Mouse (Mus musculus): ENCODE measurements around the gene Olfr16.

Olfr16 gene

GRCm38 (mm10) chr1:172950160-172950559, at the start of gene Olfr16:
Olfr16 (plus strand) TSS chr1:172950409.
- no peak for DNase-seq (ENCODE audit: low spot score in 2 of 2)

- no peak for DNase-seq (ENCODE audit: low spot score in 2 of 2)
Observed at GRCm38 (mm10) chr1:172903313-172903712, 46.9 kb upstream of the Olfr16 start.

GRCm38 (mm10) chr1:172917115-172917514, 33.1 kb upstream of the Olfr16 start:
- DNase-seq (ENCODE audit: low spot score in 2 of 2), result no peak

- no peak for DNase-seq (ENCODE audit: low spot score in 2 of 2)
Observed at GRCm38 (mm10) chr1:172918450-172918849, 31.8 kb upstream of the Olfr16 start.

GRCm38 (mm10) chr1:172932197-172932596, 18.0 kb upstream of the Olfr16 start:
- no peak for DNase-seq (ENCODE audit: low spot score in 2 of 2)

- no peak for DNase-seq (ENCODE audit: low spot score in 2 of 2)
Observed at GRCm38 (mm10) chr1:172951171-172951720, 1.0 kb downstream of the Olfr16 start.

- DNase-seq (ENCODE audit: low spot score in 2 of 2), result no peak
Observed at GRCm38 (mm10) chr1:172955376-172955775, 5.2 kb downstream of the Olfr16 start.

GRCm38 (mm10) chr1:172960452-172960851, 10.2 kb downstream of the Olfr16 start:
- no peak for DNase-seq (ENCODE audit: low spot score in 2 of 2)

GRCm38 (mm10) chr1:172989794-172990634, 39.8 kb downstream of the Olfr16 start:
- no peak for DNase-seq (ENCODE audit: low spot score in 2 of 2)

- DNase-seq (ENCODE audit: low spot score in 2 of 2), result no peak
Observed at GRCm38 (mm10) chr1:172990635-172991009, 40.4 kb downstream of the Olfr16 start.

Data from thymus, postnatal 10 days (tissue).